Mouse (Mus musculus): ENCODE measurements around the gene Ttll5.

Gene Ttll5

DNA sequence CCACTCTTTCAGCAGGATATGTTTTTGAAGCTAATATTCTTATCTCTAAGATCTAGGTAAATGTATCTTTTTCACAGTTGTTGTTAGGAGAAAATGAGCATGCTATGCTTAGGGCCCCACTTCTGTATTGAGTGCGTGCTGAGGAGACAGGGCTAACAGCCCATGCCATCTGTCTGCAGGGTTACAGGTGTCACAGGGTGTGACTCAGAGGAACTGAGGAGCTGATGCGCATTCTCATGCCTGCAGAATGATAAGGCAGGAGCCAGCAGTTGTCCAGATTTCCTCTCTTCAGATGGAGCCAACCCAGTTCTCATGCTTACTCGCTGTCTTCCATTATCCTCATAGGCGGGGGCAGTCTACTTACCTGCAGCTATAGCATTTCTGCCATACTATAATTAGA, 147.2 kb downstream of the Ttll5 start:
- no peak for DNase-seq

DNA sequence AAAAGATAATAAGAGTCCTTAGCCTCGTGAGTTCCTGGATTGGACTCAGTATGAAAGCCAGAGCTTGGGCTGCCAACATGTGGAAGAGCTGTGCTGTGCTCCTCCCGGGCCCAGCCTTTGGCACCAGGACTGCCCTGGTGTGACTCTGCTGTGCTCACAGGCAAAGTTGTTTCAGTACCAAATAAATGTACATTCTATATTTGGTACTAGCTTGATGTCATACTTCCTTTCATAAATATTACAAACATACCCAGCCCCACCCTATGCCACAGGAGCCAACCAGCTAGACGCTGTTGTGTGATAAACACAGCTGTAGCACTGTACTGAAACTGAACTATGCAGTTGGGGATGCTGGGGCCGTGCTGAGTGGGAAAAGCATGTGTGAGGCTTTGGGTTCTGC, 149.1 kb downstream of the Ttll5 start:
- DNase-seq = peak in 1 of 2 experiments; percentile 31

DNA sequence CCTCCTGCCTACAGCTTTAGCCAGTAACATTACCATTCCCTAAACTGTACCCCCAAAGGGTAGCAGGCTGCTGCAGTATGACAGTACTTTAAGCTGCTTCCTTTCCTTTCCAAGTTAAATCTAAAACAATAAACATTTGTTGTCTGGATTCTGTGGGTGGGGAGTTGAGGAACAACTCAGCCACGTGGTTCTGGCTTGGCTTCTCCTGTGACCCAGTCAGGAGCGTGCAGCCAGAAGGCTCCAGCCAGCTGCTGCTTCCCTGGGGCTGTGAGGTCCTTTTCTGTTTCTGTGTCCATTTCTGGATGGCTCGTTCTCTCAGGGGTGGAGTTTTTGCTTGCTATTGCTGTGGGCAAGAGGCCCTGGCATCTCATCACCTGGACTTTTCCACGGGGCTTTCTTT, 149.6 kb downstream of the Ttll5 start:
- no peak for DNase-seq

DNA sequence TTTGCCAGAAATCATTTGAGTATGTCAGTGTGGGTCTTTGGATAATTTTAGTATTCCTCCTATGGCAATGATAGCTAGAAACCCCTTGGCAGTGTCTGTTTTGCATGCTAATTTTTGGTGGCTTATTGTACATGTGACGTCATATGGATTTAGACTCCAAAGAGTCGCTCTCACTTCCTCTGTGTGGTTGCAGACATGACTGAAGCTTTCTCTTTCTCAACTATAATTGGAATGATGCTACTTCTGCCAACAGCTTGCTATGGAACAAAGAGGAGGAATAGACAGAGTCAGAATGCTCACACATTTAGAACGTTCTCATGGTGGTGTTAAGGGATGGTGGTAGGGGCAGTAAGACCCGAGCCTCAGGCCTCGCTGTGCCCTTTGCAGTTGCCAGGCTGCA, 155.5 kb downstream of the Ttll5 start:
- DNase-seq = no peak

DNA sequence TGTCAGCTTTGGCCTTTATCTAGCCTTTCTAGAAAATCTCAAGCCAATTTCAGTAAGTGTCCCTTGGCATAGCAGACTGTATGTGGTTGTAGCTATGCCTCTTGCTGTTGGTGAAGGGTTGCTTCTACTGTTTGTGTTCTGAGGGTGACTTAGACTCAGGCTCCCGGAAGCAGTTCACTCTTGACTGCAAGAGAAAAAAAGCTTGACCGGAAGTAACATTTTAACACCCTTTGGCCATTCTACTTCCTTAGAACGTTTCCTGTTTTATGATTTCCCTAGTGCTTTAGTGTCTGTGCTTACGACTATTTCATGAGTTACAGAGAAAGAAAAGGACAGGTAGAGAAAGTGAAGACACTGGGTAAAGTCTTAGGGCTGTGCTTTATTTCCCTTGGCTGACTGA, 161.1 kb downstream of the Ttll5 start:
- DNase-seq = no peak

DNA sequence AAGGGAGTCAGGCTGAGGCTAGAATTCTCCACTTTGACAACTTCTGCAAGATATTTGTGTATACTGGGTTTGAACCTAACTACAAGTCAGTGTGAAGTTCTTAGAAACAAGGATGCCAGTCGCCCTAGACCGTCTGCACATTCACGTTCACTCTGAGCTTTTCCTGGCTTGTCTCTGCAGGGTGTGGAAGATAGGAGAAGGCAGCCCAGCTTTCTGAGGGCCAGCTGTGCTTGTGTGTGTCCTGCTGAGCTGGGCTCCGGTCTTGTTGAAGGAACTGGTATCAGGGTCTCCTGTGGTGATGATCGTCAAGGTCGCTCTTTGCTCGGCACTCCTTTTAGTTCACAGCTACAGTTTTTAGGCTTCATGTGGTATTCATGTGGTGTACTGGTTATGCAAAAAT, 161.6 kb downstream of the Ttll5 start:
- DNase-seq = no peak

DNA sequence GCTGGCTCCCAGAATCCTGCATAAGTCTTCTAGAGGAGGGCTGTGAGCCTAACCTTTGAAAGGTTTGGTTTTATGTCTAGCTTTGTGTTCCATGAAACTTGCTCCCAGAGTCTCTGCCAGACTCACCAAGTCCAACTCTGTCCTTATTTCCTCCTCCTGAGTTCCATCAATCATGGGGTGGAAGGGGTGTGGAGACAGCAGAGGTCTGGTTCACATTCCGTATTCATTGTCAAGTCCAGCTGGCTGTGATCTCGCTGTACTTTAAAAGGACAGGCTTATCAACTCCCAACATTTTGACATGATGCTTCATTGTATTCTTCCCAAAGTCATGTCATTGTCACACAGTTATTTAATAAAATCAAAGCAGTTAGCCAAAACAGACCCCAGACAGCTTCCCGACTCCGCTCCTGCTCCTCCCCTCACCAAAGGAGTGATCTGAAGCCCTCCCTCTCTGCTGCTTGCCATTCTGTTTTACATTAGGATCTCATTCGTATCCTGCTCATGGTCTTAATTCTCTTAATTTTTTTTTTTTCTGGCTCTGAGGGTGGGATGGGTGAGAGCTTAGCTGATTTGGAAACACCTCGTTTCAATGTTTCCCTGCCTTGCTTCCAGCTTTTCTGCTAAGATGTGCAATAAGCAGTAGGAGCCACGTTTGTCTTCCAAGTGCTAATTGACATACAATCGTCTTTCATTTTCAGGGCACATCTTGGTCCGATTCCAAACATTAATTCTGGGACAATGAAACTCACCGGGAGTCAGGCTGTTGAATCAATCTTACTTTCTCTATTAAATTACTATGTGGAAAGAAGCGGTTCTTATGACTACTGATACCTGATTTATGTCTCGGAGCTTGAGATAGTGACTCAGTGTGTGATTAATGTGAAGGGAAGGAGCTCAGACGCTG, 162.3 kb downstream of the Ttll5 start:
- DNase-seq = no peak

DNA sequence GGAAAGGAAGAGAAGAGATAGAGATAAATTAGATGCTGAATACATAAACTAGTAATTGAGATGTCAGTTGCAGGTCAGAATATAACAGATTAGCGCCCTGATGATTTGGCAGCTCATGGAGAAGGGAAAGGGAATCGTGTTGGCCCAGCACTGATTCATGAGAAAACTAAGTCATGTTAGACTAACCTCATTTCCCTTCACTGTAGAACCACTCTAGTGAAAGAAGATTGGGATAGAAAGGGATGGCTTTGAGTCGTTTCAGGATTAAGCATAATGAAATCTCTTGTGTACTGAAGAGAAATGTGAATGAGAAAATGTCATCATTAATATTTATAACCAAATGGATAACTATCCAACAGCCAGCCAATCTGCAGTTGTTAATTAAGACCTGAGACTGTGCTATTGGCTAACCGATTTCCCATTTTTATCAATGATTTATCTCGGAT, 163.0 kb downstream of the Ttll5 start:
- no peak for DNase-seq

DNA sequence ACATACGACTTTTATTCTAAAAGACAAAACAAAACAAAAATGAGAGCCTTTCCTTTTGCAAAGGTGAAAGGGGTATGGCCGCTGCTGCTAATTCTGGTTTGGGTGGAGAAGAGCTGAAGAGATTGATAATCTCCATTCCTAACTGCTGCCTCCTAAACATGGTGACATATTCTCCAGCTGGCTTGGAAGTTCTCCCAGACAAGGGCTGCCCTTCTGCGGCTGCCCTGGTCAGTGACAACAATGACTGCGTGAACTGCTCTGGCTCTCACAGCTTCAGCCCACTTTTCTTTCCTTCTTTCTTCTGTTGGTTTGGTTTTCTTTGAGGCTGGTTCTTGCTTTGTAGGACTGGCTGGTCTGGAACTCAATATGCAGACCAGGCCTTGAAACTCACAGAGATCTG, 163.7 kb downstream of the Ttll5 start:
- no peak for DNase-seq

DNA sequence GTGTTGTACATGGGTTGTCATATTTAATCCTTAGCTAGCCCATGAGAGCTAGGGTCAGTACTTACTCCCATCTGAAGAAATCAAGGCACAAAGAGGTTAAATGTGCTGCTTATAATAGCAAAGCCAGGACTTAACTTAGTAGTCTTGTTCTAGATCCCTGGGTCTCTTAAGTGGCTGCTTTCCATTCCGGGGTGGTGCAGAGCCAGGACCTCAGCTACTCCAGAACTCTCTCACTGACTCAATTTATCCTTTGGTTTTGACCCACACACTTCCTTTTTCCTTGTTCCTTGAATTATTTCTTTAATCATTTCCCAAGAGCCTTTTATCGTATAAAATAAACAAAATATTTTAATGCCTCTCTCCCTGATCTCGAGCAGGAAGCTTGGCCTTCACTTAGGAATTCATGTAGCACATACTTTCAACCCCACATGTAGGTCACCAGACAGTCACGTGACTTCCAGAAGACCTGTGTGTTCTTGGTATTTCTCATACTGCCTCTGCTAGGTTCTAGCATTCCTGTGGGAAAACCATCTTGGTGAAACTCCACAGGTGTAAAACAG, 164.4 kb downstream of the Ttll5 start:
- DNase-seq = no peak

DNA sequence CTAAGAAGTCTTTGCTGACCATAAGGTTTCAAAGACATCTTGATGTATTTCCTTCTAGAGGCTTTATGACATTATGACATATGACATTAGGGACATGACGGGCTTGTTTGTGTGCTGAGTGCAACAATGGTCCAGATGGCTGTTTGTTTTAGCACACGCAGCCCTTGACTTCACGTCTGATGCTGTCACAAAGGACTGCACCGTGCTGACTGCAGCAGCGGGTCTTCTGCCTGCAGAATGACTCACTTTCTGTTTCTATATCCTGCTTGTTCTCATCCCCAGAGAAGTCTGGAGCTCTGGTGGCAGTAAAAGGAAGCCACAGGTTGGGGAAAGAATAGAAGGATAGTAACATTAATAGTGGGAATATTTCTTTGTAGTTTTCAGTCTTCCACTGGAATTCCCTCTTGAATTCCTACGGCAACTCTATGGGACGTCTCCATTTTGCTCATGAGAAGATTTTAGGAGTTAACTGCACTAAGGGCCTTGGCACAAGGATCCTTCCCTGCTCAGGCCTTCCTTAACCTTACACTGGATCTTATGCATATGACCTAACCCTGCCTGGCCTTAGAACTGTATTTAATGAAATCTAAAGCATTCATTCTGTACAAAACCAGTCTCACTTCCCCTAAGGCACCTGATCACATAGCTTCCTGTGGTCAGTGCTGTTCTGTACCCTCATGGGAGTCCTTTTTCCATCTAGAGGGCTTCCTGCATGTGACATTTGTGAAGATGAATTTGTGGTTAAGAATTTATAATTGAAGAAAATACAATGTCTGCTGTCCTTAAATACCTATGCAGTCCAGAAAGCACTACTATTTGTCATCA, 167.8 kb downstream of the Ttll5 start:
- DNase-seq = no peak

DNA sequence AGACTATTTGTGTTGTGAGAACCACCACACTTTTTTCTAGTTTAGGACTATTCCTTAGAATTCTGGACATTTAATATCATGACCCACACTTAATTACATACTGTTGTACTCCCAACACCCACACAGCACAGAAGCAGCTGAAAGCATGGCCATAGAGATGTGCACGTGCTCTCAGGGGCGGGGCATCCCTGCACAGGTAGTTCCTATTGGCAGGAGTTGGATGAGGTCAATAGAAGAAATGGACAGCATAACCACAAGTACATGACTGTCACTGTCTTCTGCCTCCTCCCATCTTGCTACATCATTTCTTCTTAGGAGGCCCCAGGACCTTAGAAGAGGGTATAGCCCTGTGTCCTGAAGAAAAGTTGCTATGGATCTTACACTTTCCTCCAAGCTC, 168.4 kb downstream of the Ttll5 start:
- no peak for DNase-seq

DNA sequence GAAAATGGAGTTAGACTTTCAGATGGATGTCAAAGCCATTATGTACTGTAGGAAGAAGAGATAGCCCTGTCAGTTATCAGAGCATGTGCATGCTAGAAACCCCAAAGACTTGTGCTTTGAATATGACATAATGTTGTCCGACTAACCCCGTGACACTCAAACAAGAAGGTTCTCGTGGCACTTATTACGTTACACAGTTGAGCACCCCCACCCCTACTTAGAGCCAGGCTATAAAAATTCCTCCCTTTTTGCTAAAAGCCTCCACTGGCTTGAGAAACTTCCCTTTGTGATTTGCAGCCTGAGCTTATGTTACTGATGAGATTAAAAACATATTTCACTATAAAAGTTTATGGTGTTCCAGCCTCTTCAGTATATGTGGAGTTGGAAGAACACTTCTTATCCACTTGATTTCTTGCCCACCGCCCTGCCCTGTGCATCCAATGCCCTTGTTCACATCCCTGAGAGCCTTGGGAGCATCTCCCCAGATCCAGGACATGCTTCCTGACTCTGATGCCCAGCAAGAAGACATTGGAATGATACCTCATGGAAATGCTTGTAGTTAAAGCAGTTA, 169.4 kb downstream of the Ttll5 start:
- no peak for DNase-seq

DNA sequence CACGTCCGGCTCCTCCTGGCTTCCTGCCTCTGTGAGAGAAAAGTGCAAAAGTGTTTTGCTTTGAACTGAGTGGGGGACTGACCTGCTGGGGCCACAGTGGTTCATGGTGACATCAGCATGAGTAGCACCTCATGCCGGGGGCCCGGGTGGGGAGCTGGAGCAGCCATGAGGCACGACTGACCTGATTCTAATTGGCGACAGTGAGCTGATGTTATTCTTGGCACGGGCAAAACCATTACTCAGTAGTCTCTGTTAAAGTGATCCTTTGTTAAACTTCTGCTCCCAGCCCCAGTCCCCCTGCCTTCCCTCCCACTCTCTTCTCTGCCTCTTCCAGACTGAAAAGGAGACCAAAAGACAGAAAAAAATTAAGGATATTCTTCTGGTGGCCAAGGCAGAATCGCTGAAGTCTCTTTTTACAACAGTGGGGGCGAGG, 176.2 kb downstream of the Ttll5 start:
- peak; percentile 15 to 18 for DNase-seq

DNA sequence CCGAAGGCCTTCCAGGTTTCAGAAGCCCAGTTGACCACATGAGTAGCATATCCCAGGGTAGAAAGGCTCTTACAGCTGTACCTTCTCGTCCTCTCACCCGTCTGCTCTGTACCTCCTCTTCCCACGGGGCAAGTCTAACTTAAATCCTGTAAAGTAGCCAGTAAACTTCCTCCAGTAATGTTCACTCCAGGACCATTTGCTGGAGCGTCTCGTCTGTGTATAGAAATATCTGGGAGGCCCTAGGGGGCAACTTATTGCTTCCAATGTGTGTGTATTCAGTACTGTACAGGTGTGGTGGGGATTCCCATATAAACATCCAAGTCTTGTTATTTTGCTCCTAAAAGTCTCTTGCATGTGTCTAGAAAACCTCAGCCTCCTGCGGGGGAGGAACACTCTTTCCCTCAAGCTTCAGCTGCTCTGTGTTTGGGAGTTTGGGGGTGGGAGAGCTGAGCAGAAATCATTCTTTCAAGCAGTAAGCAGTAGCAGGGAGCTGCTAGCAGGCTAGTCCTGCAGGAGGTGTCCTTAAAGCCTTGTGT, 176.7 kb downstream of the Ttll5 start:
- no peak for DNase-seq

DNA sequence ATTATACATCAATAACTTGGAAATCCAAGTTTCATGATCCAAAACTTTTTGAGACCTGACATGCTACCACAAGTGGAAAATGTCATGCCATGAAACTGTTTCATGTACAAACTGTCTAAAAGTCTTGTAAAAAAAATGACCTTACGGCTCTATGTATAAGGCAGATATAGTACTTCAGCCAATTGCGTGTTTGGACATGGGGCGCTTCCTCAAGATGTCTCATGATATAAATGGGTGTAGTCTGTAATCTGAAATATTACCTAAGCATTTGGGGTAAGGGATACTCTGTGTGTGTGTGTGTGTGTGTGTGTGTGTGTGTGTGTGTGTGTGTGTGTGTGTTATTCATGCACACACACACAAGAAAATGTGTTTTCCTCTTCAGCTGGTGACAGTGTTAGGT, 180.2 kb downstream of the Ttll5 start:
- DNase-seq = no peak

DNA sequence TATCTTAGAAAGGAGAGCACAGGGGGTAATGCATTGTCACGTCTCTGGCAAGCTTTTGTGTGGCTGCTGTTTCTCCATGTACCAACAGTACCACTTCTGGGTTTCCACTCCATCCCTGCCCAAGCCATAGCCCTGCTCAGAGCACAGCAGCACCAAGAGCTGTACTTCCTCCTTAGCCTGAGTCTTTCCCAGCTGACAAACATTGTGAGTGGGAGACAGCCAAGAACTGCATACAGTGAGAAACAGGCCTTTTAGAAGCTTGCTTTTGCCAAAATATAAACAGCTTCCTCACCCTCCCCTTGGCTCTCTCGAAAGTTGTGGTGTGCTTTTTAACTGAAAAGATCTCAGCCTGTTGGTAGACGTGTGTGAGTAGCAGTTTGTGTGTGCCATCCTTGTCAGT, 182.9 kb downstream of the Ttll5 start:
- no peak for DNase-seq

DNA sequence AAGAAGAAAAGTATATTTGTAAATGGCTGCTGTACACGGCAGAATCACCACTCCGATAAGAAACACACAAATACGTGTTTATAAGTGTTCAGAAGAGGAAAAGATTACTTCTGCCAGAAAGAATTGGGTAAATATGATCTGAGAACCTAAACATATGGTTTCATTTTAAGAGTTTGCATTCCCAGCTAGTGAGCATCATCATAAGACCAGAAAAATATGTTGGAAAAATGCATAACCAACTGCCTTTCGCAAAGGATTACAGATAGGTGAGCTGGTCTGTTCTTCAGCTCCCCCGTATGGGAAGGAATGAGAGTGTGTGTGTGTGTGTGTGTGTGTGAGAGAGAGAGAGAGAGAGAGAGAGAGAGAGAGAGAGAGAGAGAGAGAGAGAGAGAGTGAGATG, 186.2 kb downstream of the Ttll5 start:
- no peak for DNase-seq

DNA sequence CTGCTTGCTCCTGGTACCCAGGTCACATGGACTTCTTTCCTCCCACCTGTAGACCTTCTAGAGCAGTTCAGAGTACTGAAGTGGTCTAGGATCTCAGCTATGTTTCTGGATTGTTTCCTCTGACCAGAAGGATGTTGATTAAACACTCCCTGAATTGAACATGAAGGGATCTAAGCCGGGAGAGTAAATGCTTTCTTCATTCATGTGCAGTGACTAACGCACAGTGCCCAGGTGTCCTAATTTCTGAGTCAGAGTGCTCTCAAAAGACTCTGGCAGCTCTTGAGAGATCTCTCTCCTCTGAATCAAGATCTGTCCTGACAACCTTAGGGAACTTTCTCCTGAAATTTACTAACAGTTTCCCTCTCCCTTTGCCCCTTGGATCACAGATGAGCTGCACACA, 187.7 kb downstream of the Ttll5 start:
- no peak for DNase-seq

DNA sequence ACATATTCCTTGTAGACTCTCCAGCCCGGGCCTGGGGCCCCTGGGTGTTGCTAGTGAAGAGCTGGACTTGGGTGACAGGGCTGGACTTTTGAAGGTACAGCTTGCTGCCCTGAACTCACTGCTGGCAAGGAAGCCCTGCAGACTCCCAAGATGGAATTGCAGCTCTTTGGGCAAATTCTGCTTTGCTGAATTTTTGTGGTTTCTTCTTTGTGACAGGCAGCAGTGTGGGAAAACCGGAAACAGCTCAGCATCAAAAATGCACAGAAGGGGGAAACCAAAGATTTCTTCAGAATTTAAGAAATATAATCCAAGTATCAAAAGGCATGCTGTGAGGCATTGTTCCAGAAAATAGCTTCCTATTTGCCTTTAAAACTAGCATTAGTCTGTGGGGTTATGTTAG, 189.7 kb downstream of the Ttll5 start:
- DNase-seq = no peak

DNA sequence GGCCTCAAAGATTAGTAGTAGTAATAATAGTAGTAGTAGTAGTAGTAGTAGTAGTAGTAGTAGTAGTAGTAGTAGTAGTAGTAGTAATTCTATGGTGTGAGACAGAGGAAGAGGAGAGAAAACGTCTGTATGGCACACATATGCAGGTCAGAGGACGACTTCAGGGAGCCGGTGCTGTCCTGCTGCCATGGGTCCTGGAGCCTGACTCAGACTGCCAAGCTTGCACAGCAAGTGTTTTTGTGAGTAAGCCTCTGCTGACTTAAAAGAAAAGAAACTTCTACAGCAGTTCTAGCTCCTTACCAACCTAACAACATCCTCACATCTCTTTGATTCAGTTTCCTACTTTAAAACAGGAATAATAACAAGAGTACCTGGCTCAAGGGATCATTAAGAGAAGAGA, 190.2 kb downstream of the Ttll5 start:
- no peak for DNase-seq

DNA sequence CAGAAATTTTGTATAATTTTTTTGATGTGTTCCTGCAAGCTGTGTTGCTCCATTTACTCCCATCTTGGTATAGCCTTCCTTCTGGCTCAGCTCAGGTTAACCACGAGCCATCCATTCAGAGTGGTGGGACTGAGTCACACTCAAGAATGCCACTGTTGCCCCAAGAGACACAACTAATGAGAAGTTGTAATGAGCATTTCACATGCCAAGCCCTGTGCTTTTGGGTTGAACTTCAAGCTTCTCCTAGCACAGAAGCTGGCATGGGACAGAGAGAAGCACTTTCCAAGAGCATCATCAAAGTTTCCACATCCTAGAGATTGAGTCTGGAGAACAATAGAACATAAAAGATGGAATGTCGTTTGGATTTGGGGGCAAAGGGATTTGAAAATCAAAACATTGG, 190.7 kb downstream of the Ttll5 start:
- no peak for DNase-seq

DNA sequence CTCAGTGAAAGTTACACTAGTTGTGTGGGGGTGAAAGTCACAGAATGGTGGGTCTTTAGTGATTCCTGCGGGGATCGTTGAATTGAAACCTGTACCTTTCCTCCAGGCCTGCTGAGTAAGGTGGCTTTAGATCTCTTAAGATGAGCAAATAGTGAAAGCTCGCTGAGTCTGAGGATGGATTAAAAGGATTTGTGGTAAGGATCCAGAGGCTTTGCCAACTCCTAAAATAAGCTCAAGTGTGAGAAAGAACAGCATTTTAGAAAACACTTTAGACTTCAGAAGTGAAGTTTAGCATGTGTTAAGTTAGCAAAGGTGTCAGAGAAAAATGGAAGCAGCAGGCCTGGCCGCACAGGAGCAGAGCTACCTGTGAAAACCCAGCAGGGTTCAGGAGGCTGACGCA, 192.9 kb downstream of the Ttll5 start:
- DNase-seq = no peak

All from kidney, postnatal 36 days (tissue).